Mouse (Mus musculus): ENCODE results near the gene Asgr1. TPM values are rescaled to one million over a fixed set of nuclear protein-coding genes. Genes with fewer than 3 reads are reported as not detected.
A peak's percentile ranks its signal among the peaks of the same experiment; 100 is the strongest.

Gene Asgr1
- total RNA-seq (2021) (not detected), polyA plus RNA-seq (2012; rRNA removed) (0.50 TPM in 1 of 2 replicates, not detected in the other)
- long read RNA-seq = 0 reads

GRCm38 (mm10) chr11:70053898-70054570 is at the start of gene Asgr1:
Asgr1 (plus strand) TSS chr11:70054085.
- Histone ChIP-seq H3K4me1 (ENCODE audit: control insufficient read depth, insufficient read depth, low read length) (no peaks in the 10 kb centered on the region), H3K9ac (ENCODE audit: low read depth, low read length) (no peak within 1 kb of the TSS), H3K27ac (no peak within 1 kb of the TSS), H3K27me3 (ENCODE audit: control insufficient read depth, insufficient read depth, low read length) (no peaks in the 10 kb centered on the region), H3K4me3 (no peak within 1 kb of the TSS), H3K79me2 (replicated peaks; ENCODE audit: control insufficient read depth, insufficient read depth, low read length) (no peaks in the 10 kb centered on the region), H3K36me3 (ENCODE audit: control insufficient read depth, insufficient read depth, low read length) (no peaks in the 10 kb centered on the region)
- TF ChIP-seq EP300 (IDR thresholded peaks at IDR 0.05; ENCODE audit: insufficient read depth, low read depth, low read length) = no peak
- no peak for TF ChIP-seq POLR2A (IDR thresholded peaks at IDR 0.05; ENCODE audit: insufficient read depth, low read depth, low read length)
- no peak for TF ChIP-seq CTCF (IDR thresholded peaks at IDR 0.05)
- no peak for DNase-seq
- 90% methylated on average over 10 of the region's 10 CpGs for WGBS
- intact Hi-C loops (cut with DNase I) = loop anchor here (2.0 to 10.0 kb wide), 2 partner anchors 159 to 261 kb away; partner anchors contain the start of gene Slc16a11

- H3K4me1 ChIP-seq (ENCODE audit: control insufficient read depth, insufficient read depth, low read length) = peaks cover 1% of the 10 kb centered on the region
- H3K79me2 ChIP-seq (replicated peaks; ENCODE audit: control insufficient read depth, insufficient read depth, low read length) = peaks cover 3% of the 10 kb centered on the region
- H3K9ac ChIP-seq (ENCODE audit: low read depth, low read length) = no peak overlapping the region
- H3K36me3 ChIP-seq (ENCODE audit: control insufficient read depth, insufficient read depth, low read length) = no peaks in the 10 kb centered on the region
- no peak for TF ChIP-seq EP300 (IDR thresholded peaks at IDR 0.05; ENCODE audit: insufficient read depth, low read depth, low read length)
- TF ChIP-seq CTCF (IDR thresholded peaks at IDR 0.05) = peak; percentile 53
- no peaks in the 10 kb centered on the region for H3K27me3 ChIP-seq (ENCODE audit: control insufficient read depth, insufficient read depth, low read length)
- 62% methylated on average over 5 of the region's 5 CpGs for WGBS
- H3K4me3 ChIP-seq = no peak overlapping the region
- no peak overlapping the region for H3K27ac ChIP-seq
- intact Hi-C loops (cut with DNase I) = no loop called here
- no peak for DNase-seq
Observed at GRCm38 (mm10) chr11:70005521-70005920, 48.4 kb upstream of the Asgr1 start.

GRCm38 (mm10) chr11:70010033-70010432 is 43.9 kb upstream of the Asgr1 start:
- intact Hi-C loops (cut with DNase I) = no loop called here

GRCm38 (mm10) chr11:70010548-70010947 is 43.3 kb upstream of the Asgr1 start:
- TF ChIP-seq CTCF (IDR thresholded peaks at IDR 0.05) (no peak), EP300 (IDR thresholded peaks at IDR 0.05; ENCODE audit: insufficient read depth, low read depth, low read length) (no peak), POLR2A (IDR thresholded peaks at IDR 0.05; ENCODE audit: insufficient read depth, low read depth, low read length) (no peak)
- DNase-seq = no peak
- no peaks in the 10 kb centered on the region for H3K36me3 ChIP-seq (ENCODE audit: control insufficient read depth, insufficient read depth, low read length)
- intact Hi-C loops (cut with DNase I) = no loop called here
- H3K27ac ChIP-seq = no peak overlapping the region
- no peaks in the 10 kb centered on the region for H3K79me2 ChIP-seq (replicated peaks; ENCODE audit: control insufficient read depth, insufficient read depth, low read length)
- WGBS = 69% methylated on average over 12 of the region's 12 CpGs
- H3K27me3 ChIP-seq (ENCODE audit: control insufficient read depth, insufficient read depth, low read length) = no peaks in the 10 kb centered on the region
- no peak overlapping the region for H3K9ac ChIP-seq (ENCODE audit: low read depth, low read length)
- no peak overlapping the region for H3K4me3 ChIP-seq
- peaks cover 5% of the 10 kb centered on the region for H3K4me1 ChIP-seq (ENCODE audit: control insufficient read depth, insufficient read depth, low read length)

More at GRCm38 (mm10) chr11:70010033-70010432, 43.9 kb upstream of the Asgr1 start:
- H3K4me1 ChIP-seq (ENCODE audit: control insufficient read depth, insufficient read depth, low read length) = peaks cover 5% of the 10 kb centered on the region
- DNase-seq = no peak
- no peaks in the 10 kb centered on the region for H3K36me3 ChIP-seq (ENCODE audit: control insufficient read depth, insufficient read depth, low read length)
- H3K9ac ChIP-seq (ENCODE audit: low read depth, low read length) = no peak overlapping the region
- no peak overlapping the region for H3K4me3 ChIP-seq
- WGBS = 81% methylated on average over 6 of the region's 6 CpGs
- H3K27ac ChIP-seq = no peak overlapping the region
- H3K79me2 ChIP-seq (replicated peaks; ENCODE audit: control insufficient read depth, insufficient read depth, low read length) = no peaks in the 10 kb centered on the region
- H3K27me3 ChIP-seq (ENCODE audit: control insufficient read depth, insufficient read depth, low read length) = no peaks in the 10 kb centered on the region
- TF ChIP-seq POLR2A (IDR thresholded peaks at IDR 0.05; ENCODE audit: insufficient read depth, low read depth, low read length) (no peak), EP300 (IDR thresholded peaks at IDR 0.05; ENCODE audit: insufficient read depth, low read depth, low read length) (no peak), CTCF (IDR thresholded peaks at IDR 0.05) (no peak)

- no peaks in the 10 kb centered on the region for H3K27me3 ChIP-seq (ENCODE audit: control insufficient read depth, insufficient read depth, low read length)
- intact Hi-C loops (cut with DNase I) = no loop called here
- H3K79me2 ChIP-seq (replicated peaks; ENCODE audit: control insufficient read depth, insufficient read depth, low read length) = no peaks in the 10 kb centered on the region
- H3K4me1 ChIP-seq (ENCODE audit: control insufficient read depth, insufficient read depth, low read length) = peaks cover 5% of the 10 kb centered on the region
- no peak overlapping the region for H3K27ac ChIP-seq
- H3K9ac ChIP-seq (ENCODE audit: low read depth, low read length) = no peak overlapping the region
- no peak for DNase-seq
- no peak overlapping the region for H3K4me3 ChIP-seq
- 86% methylated on average over 10 of the region's 10 CpGs for whole genome bisulfite sequencing
- no peaks in the 10 kb centered on the region for H3K36me3 ChIP-seq (ENCODE audit: control insufficient read depth, insufficient read depth, low read length)
- TF ChIP-seq EP300 (IDR thresholded peaks at IDR 0.05; ENCODE audit: insufficient read depth, low read depth, low read length) (no peak), CTCF (IDR thresholded peaks at IDR 0.05) (no peak), POLR2A (IDR thresholded peaks at IDR 0.05; ENCODE audit: insufficient read depth, low read depth, low read length) (no peak)
Observed at GRCm38 (mm10) chr11:70010961-70011360, 42.9 kb upstream of the Asgr1 start.

- H3K27me3 ChIP-seq (ENCODE audit: control insufficient read depth, insufficient read depth, low read length) = no peaks in the 10 kb centered on the region
- WGBS = 79% methylated on average over 9 of the region's 9 CpGs
- H3K9ac ChIP-seq (ENCODE audit: low read depth, low read length) = no peak overlapping the region
- intact Hi-C loops (cut with DNase I) = no loop called here
- no peak for TF ChIP-seq POLR2A (IDR thresholded peaks at IDR 0.05; ENCODE audit: insufficient read depth, low read depth, low read length)
- no peak for TF ChIP-seq EP300 (IDR thresholded peaks at IDR 0.05; ENCODE audit: insufficient read depth, low read depth, low read length)
- no peak for TF ChIP-seq CTCF (IDR thresholded peaks at IDR 0.05)
- no peaks in the 10 kb centered on the region for H3K79me2 ChIP-seq (replicated peaks; ENCODE audit: control insufficient read depth, insufficient read depth, low read length)
- peaks cover 5% of the 10 kb centered on the region for H3K4me1 ChIP-seq (ENCODE audit: control insufficient read depth, insufficient read depth, low read length)
- H3K4me3 ChIP-seq = no peak overlapping the region
- H3K36me3 ChIP-seq (ENCODE audit: control insufficient read depth, insufficient read depth, low read length) = no peaks in the 10 kb centered on the region
- H3K27ac ChIP-seq = no peak overlapping the region
- no peak for DNase-seq
Observed at GRCm38 (mm10) chr11:70012931-70013330, 41.0 kb upstream of the Asgr1 start.

Measured in heart, adult 2 months (tissue).